Mouse (Mus musculus) CH12.LX (cell line): ENCODE measurements around the gene Ano8.

Experiments used
- CHD1 ChIP-seq: IDR thresholded peaks from 2 replicates; pipeline ENCODE4 v1.6.1; 2012; ENCODE audit warnings: low read depth, low read length, improper control_type of control experiment, inconsistent platforms
- CTCF ChIP-seq, 2 experiments: IDR thresholded peaks in 1 of 2; conservative IDR thresholded peaks in 1 of 2; 2 replicates each; pipeline ENCODE4 v1.5.1; 2011 to 2012; ENCODE audit warnings: low read depth in 2 of 2, low read length in 2 of 2, improper control_type of control experiment in 1 of 2, inconsistent platforms in 1 of 2, mild to moderate bottlenecking in 1 of 2, moderate library complexity in 1 of 2
- E2F4 ChIP-seq: IDR thresholded peaks from 2 replicates; pipeline ENCODE4 v1.6.1; 2011; ENCODE audit warnings: low read depth, low read length, improper control_type of control experiment; ENCODE audit not compliant: insufficient replicate concordance
- EP300 ChIP-seq: IDR thresholded peaks from 2 replicates; pipeline ENCODE4 v1.6.1; 2011; ENCODE audit warnings: low read length, improper control_type of control experiment
- GABPA ChIP-seq: IDR thresholded peaks from 2 replicates; pipeline ENCODE4 v1.6.1; 2012; ENCODE audit warnings: low read depth, low read length, improper control_type of control experiment, inconsistent platforms; ENCODE audit not compliant: insufficient replicate concordance
- KAT2A ChIP-seq: IDR thresholded peaks from 2 replicates; pipeline ENCODE4 v1.6.1; 2012; ENCODE audit warnings: low read length, improper control_type of control experiment, inconsistent platforms; ENCODE audit not compliant: insufficient replicate concordance
- MAFK ChIP-seq: IDR thresholded peaks from 2 replicates; pipeline ENCODE4 v1.6.1; 2011; ENCODE audit warnings: low read length, improper control_type of control experiment; ENCODE audit not compliant: insufficient replicate concordance
- POLR2A ChIP-seq: IDR thresholded peaks from 2 replicates; pipeline ENCODE4 v1.6.1; 2011; ENCODE audit warnings: low read depth, mild to moderate bottlenecking, improper control_type of control experiment, low read length
- SIN3A ChIP-seq: IDR thresholded peaks from 2 replicates; pipeline ENCODE4 v1.6.1; 2012; ENCODE audit warnings: low read length, improper control_type of control experiment, inconsistent platforms
- SMC3 ChIP-seq: IDR thresholded peaks from 2 replicates; pipeline ENCODE4 v1.6.1; 2011; ENCODE audit warnings: low read depth, low read length, improper control_type of control experiment
- TCF12 ChIP-seq: IDR thresholded peaks from 2 replicates; pipeline ENCODE4 v1.6.1; 2014; ENCODE audit warnings: low read depth, mild to moderate bottlenecking, inconsistent platforms, low read length, improper control_type of control experiment
- USF1 ChIP-seq: IDR thresholded peaks from 2 replicates; pipeline ENCODE4 v1.6.1; 2014; ENCODE audit warnings: low read depth, mild to moderate bottlenecking, inconsistent platforms, low read length, improper control_type of control experiment
- ZC3H11A ChIP-seq: IDR thresholded peaks from 2 replicates; pipeline ENCODE4 v1.6.1; 2012; ENCODE audit warnings: low read depth, mild to moderate bottlenecking, inconsistent platforms, low read length, improper control_type of control experiment
- ZMIZ1 ChIP-seq: IDR thresholded peaks from 2 replicates; pipeline ENCODE4 v1.6.1; 2012; ENCODE audit warnings: low read depth, mild to moderate bottlenecking, inconsistent platforms, low read length, improper control_type of control experiment

- no peak for TF ChIP-seq KAT2A
- TF ChIP-seq MAFK, result 0 out of 2 replicates have a peak, but pooled peaks have one; percentile 16
- no peak; the same call in 1 of the 2 replicates for TF ChIP-seq EP300
- no peak for TF ChIP-seq CTCF (conservative IDR thresholded peaks at IDR 0.05 in 1 of 2, IDR thresholded peaks at IDR 0.05 in 1 of 2; ENCODE audit: low read depth in 2 of 2, low read length in 2 of 2)
- no peak for TF ChIP-seq E2F4
- no peak for TF ChIP-seq CHD1
- 0 out of 2 replicates have a peak, but pooled peaks have one; percentile 17 for TF ChIP-seq TCF12
- no peak for TF ChIP-seq SIN3A
- TF ChIP-seq GABPA, result no peak
- TF ChIP-seq SMC3, result no peak
- peak; percentile 10; the same call in 1 of the 2 replicates for TF ChIP-seq USF1
- TF ChIP-seq ZMIZ1, result no peak
- no peak for TF ChIP-seq ZC3H11A
- TF ChIP-seq POLR2A, result no peak
Measured at GRCm38 (mm10) chr8:71527162-71527870, 41.6 kb upstream of the Ano8 start.
